Mouse (Mus musculus) olfactory bulb, adult 2 months (tissue): ENCODE measurements around the gene Gc.
A peak's percentile ranks its signal among the peaks of the same experiment; 100 is the strongest.

Experiments
- CTCF ChIP-seq: fragments of 200-500 bp; IDR thresholded peaks from 2 replicates; pipeline ENCODE4 v1.5.1; 2012; ENCODE audit warnings: low read depth, mild to moderate bottlenecking, low read length, moderate library complexity; ENCODE audit not compliant: insufficient read depth
- POLR2A ChIP-seq: fragments of 200-500 bp; IDR thresholded peaks from 2 replicates; pipeline ENCODE4 v1.6.1; 2012; ENCODE audit warnings: mild to moderate bottlenecking, low read depth, low read length, moderate library complexity; ENCODE audit not compliant: insufficient read depth

DNA sequence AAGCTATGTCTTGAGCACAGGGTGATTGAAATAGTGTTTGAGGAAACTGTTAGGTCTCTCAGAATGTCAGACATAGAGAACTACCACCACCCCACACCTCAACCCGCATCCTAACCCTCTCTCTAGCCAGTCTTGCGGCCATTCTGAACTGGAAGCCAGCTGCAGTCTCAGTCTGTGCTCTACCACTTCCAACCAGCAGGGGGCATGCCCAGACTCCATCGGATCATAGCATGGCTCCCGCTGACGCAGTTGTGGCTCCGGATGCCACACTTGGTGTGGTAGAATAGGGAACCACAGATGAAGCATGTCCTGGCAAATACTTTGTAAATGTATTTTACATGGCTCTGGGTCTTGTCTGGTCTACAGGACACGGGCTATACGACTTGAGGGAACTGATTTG, 2.2 kb downstream of the Gc start:
- TF ChIP-seq CTCF, result peak; percentile 46; the same call in 1 of the 2 replicates
- no peak for TF ChIP-seq POLR2A
